Mouse (Mus musculus): ENCODE measurements around the gene Atxn3.

DNA sequence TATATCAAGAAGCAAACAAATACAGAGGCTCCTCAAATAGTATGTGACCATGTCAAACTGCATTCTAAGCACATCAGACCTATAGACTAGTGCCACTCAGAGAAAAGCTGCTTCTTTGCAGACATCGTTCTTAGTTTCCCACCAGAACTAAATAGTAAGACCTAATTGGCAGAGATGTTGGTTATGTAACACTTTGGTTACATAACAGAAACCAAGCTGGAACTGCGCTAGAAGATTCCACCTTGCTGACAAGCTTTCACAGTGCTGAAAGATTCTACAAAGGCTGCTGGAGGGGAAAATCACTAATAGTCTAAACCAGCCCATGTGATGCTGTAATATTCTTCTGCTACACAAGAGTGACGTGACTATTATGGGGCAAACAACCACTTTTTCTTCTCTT lies 22.8 kb downstream of the Atxn3 start:
- no peak for TF ChIP-seq POLR2A (IDR thresholded peaks at IDR 0.05; ENCODE audit: low read depth, low read length)
- TF ChIP-seq CTCF (IDR thresholded peaks at IDR 0.05; ENCODE audit: extremely low read depth, insufficient read length, insufficient replicate concordance, low read depth, low read length): no peak
